Mouse (Mus musculus) 416B (cell line): ENCODE measurements at regions not wholly inside any gene's neighbourhood (a gene's known extent, or its start where the extent isn't known, plus 50 kb on each side); places are given as distances from the start of the nearest gene placed in this dataset.
A peak's percentile ranks its signal among the peaks of the same experiment; 100 is the strongest.
"Not testable (repeated sequence)": the region's sequence is repeated elsewhere in the genome, so short reads cannot be mapped to it uniquely, and the experiment has no call there.

Source experiments
- DNase-seq: peaks from one replicate; pipeline ENCODE4 v3.0.0; 2011; ENCODE audit warnings: low read depth

- no peak for DNase-seq
Observed at GRCm38 (mm10) chr10:8136662-8137061, 180.6 kb upstream of the Tab2 start.

- DNase-seq: no peak
Observed at GRCm38 (mm10) chr10:8135272-8135671, 179.2 kb upstream of the Tab2 start.

GRCm38 (mm10) chr10:8134398-8134797 lies 178.4 kb upstream of the Tab2 start:
- DNase-seq: peak; percentile 24

- no peak for DNase-seq
Observed at GRCm38 (mm10) chr10:8133451-8133952, 177.5 kb upstream of the Tab2 start.

GRCm38 (mm10) chr10:8132795-8133194 lies 176.8 kb upstream of the Tab2 start:
- no peak for DNase-seq

- DNase-seq: peak; percentile 47
Observed at GRCm38 (mm10) chr10:8130472-8131241, 174.6 kb upstream of the Tab2 start.

GRCm38 (mm10) chr10:8130057-8130456 lies 174.0 kb upstream of the Tab2 start:
- no peak for DNase-seq

GRCm38 (mm10) chr10:8124124-8124523 lies 168.1 kb upstream of the Tab2 start:
- DNase-seq: no peak

GRCm38 (mm10) chr10:8121895-8122294 lies 165.9 kb upstream of the Tab2 start:
- DNase-seq: peak; percentile 24

GRCm38 (mm10) chr10:8116821-8117220 lies 160.8 kb upstream of the Tab2 start:
- DNase-seq: peak; percentile 49

GRCm38 (mm10) chr10:8114932-8115331 lies 158.9 kb upstream of the Tab2 start:
- not testable (repeated sequence) for DNase-seq

- DNase-seq: no peak
Observed at GRCm38 (mm10) chr10:8114530-8114929, 158.5 kb upstream of the Tab2 start.

GRCm38 (mm10) chr10:8100489-8100888 lies 144.5 kb upstream of the Tab2 start:
- DNase-seq: no peak

- no peak for DNase-seq
Observed at GRCm38 (mm10) chr10:8095924-8096323, 139.9 kb upstream of the Tab2 start.

GRCm38 (mm10) chr10:8095206-8095605 lies 139.2 kb upstream of the Tab2 start:
- DNase-seq: no peak

- DNase-seq: no peak
Observed at GRCm38 (mm10) chr10:8091871-8092552, 136.0 kb upstream of the Tab2 start.

GRCm38 (mm10) chr10:8089296-8089695 lies 133.3 kb upstream of the Tab2 start:
- DNase-seq: no peak

GRCm38 (mm10) chr10:8088737-8089136 lies 132.7 kb upstream of the Tab2 start:
- DNase-seq: no peak

- no peak for DNase-seq
Observed at GRCm38 (mm10) chr10:8088321-8088720, 132.3 kb upstream of the Tab2 start.

GRCm38 (mm10) chr10:8087106-8087505 lies 131.1 kb upstream of the Tab2 start:
- DNase-seq: peak; percentile 57

- no peak for DNase-seq
Observed at GRCm38 (mm10) chr10:8086442-8086841, 130.4 kb upstream of the Tab2 start.

GRCm38 (mm10) chr10:8077904-8078811 lies 122.1 kb upstream of the Tab2 start:
- DNase-seq: no peak
